Mouse (Mus musculus): Measurements from ENCODE around the gene Syne1. TPM values are rescaled to one million over a fixed set of nuclear protein-coding genes. Genes with fewer than 3 reads are reported as not detected.
"Not testable (repeated sequence)": the region's sequence is repeated elsewhere in the genome, so short reads cannot be mapped to it uniquely, and the experiment has no call there.

The Syne1 gene
- polyA plus RNA-seq, 1 experiment from 2014 or later = 17.5 TPM

GRCm38 (mm10) chr10:5512285-5512684 is 39.0 kb downstream of the Syne1 start:
- ATAC-seq (replicated peaks) = no peak
- no peaks in the 10 kb centered on the region for H3K4me1 ChIP-seq
- no peak overlapping the region for H3K4me3 ChIP-seq
- no peak overlapping the region for H3K9ac ChIP-seq
- no peak overlapping the region for H3K27ac ChIP-seq
- H3K27me3 ChIP-seq (replicated peaks) = no peaks in the 10 kb centered on the region
- no peaks in the 10 kb centered on the region for H3K9me3 ChIP-seq
- no peak overlapping the region for H3K4me2 ChIP-seq
- H3K36me3 ChIP-seq (replicated peaks) = no peaks in the 10 kb centered on the region

GRCm38 (mm10) chr10:5511403-5511802 is 39.9 kb downstream of the Syne1 start:
- no peak overlapping the region for H3K4me3 ChIP-seq

GRCm38 (mm10) chr10:5507478-5507877 is 43.8 kb downstream of the Syne1 start:
- H3K4me3 ChIP-seq = no peak overlapping the region
- no peaks in the 10 kb centered on the region for H3K27me3 ChIP-seq (replicated peaks)
- H3K27ac ChIP-seq = no peak overlapping the region
- no peaks in the 10 kb centered on the region for H3K36me3 ChIP-seq (replicated peaks)
- 72% methylated on average over 2 of the region's 2 CpGs for WGBS
- no peak overlapping the region for H3K4me2 ChIP-seq
- no peaks in the 10 kb centered on the region for H3K9me3 ChIP-seq
- no peak for ATAC-seq (replicated peaks)
- H3K4me1 ChIP-seq = no peaks in the 10 kb centered on the region
- no peak overlapping the region for H3K9ac ChIP-seq

More at GRCm38 (mm10) chr10:5511403-5511802, 39.9 kb downstream of the Syne1 start:
- Histone ChIP-seq H3K4me1 (no peaks in the 10 kb centered on the region), H3K27ac (no peak overlapping the region), H3K9me3 (no peaks in the 10 kb centered on the region), H3K4me2 (no peak overlapping the region), H3K9ac (no peak overlapping the region), H3K36me3 (replicated peaks) (no peaks in the 10 kb centered on the region), H3K27me3 (replicated peaks) (no peaks in the 10 kb centered on the region)
- no peak for ATAC-seq (replicated peaks)
- WGBS = 73% methylated on average over 3 of the region's 3 CpGs

- Histone ChIP-seq H3K9me3 (no peaks in the 10 kb centered on the region), H3K27ac (no peak overlapping the region), H3K4me1 (no peaks in the 10 kb centered on the region), H3K4me2 (no peak overlapping the region), H3K36me3 (replicated peaks) (no peaks in the 10 kb centered on the region), H3K4me3 (no peak overlapping the region), H3K27me3 (replicated peaks) (no peaks in the 10 kb centered on the region), H3K9ac (no peak overlapping the region)
- no peak for ATAC-seq (replicated peaks)
- WGBS = 70% methylated on average over 3 of the region's 3 CpGs
Measured at GRCm38 (mm10) chr10:5504761-5505160, 46.5 kb downstream of the Syne1 start.

- no peak overlapping the region for H3K9ac ChIP-seq
- no peak overlapping the region for H3K4me2 ChIP-seq
- H3K36me3 ChIP-seq (replicated peaks) = no peaks in the 10 kb centered on the region
- no peak overlapping the region for H3K4me3 ChIP-seq
- ATAC-seq (replicated peaks) = no peak
- H3K27me3 ChIP-seq (replicated peaks) = no peaks in the 10 kb centered on the region
- H3K9me3 ChIP-seq = no peaks in the 10 kb centered on the region
- no peak overlapping the region for H3K27ac ChIP-seq
- no peaks in the 10 kb centered on the region for H3K4me1 ChIP-seq
- WGBS = 90% methylated on average over 3 of the region's 3 CpGs
Measured at GRCm38 (mm10) chr10:5503909-5504308, 47.4 kb downstream of the Syne1 start.

- not testable (repeated sequence) for H3K4me3 ChIP-seq; H3K27me3 ChIP-seq (replicated peaks); H3K36me3 ChIP-seq (replicated peaks); H3K27ac ChIP-seq; H3K4me2 ChIP-seq; H3K4me1 ChIP-seq; H3K9ac ChIP-seq; H3K9me3 ChIP-seq; ATAC-seq (replicated peaks)
- 82% methylated on average over 6 of the region's 6 CpGs for WGBS
Measured at GRCm38 (mm10) chr10:5499684-5500369, 51.5 kb downstream of the Syne1 start.

GRCm38 (mm10) chr10:5497859-5498258 is 53.4 kb downstream of the Syne1 start:
- no peak overlapping the region for H3K27ac ChIP-seq
- no peaks in the 10 kb centered on the region for H3K4me1 ChIP-seq
- no peak overlapping the region for H3K4me3 ChIP-seq
- H3K9ac ChIP-seq = no peak overlapping the region
- no peaks in the 10 kb centered on the region for H3K27me3 ChIP-seq (replicated peaks)
- no peaks in the 10 kb centered on the region for H3K36me3 ChIP-seq (replicated peaks)
- WGBS = 89% methylated on average over 2 of the region's 2 CpGs
- no peaks in the 10 kb centered on the region for H3K9me3 ChIP-seq
- no peak overlapping the region for H3K4me2 ChIP-seq
- no peak for ATAC-seq (replicated peaks)

- H3K4me3 ChIP-seq = no peak overlapping the region
- WGBS = 87% methylated on average over 9 of the region's 9 CpGs
- H3K27me3 ChIP-seq (replicated peaks) = no peaks in the 10 kb centered on the region
Measured at GRCm38 (mm10) chr10:5491050-5491449, 60.2 kb downstream of the Syne1 start.

GRCm38 (mm10) chr10:5490029-5490428 is 61.3 kb downstream of the Syne1 start:
- no peaks in the 10 kb centered on the region for H3K36me3 ChIP-seq (replicated peaks)
- H3K4me2 ChIP-seq = no peak overlapping the region
- H3K9me3 ChIP-seq = no peaks in the 10 kb centered on the region
- H3K27ac ChIP-seq = no peak overlapping the region
- no peak overlapping the region for H3K9ac ChIP-seq
- no peaks in the 10 kb centered on the region for H3K27me3 ChIP-seq (replicated peaks)
- no peaks in the 10 kb centered on the region for H3K4me1 ChIP-seq
- no peak for ATAC-seq (replicated peaks)
- 65% methylated on average over 6 of the region's 6 CpGs for WGBS
- H3K4me3 ChIP-seq = no peak overlapping the region

More at GRCm38 (mm10) chr10:5491050-5491449, 60.2 kb downstream of the Syne1 start:
- Histone ChIP-seq H3K27ac (no peak overlapping the region), H3K9me3 (no peaks in the 10 kb centered on the region), H3K36me3 (replicated peaks) (no peaks in the 10 kb centered on the region), H3K9ac (no peak overlapping the region), H3K4me1 (no peaks in the 10 kb centered on the region), H3K4me2 (no peak overlapping the region)
- ATAC-seq (replicated peaks) = no peak

GRCm38 (mm10) chr10:5488097-5488496 is 63.2 kb downstream of the Syne1 start:
- Histone ChIP-seq H3K9ac (no peak overlapping the region), H3K4me3 (no peak overlapping the region), H3K9me3 (no peaks in the 10 kb centered on the region), H3K36me3 (replicated peaks) (no peaks in the 10 kb centered on the region), H3K27me3 (replicated peaks) (no peaks in the 10 kb centered on the region), H3K27ac (no peak overlapping the region), H3K4me2 (no peak overlapping the region), H3K4me1 (no peaks in the 10 kb centered on the region)
- 49% methylated on average over 5 of the region's 5 CpGs for WGBS
- ATAC-seq (replicated peaks) = no peak

GRCm38 (mm10) chr10:5480552-5481550 is 70.4 kb downstream of the Syne1 start:
- Histone ChIP-seq H3K36me3 (replicated peaks) (no peaks in the 10 kb centered on the region), H3K4me2 (no peak overlapping the region), H3K27ac (no peak overlapping the region), H3K9ac (no peak overlapping the region), H3K9me3 (no peaks in the 10 kb centered on the region), H3K4me1 (no peaks in the 10 kb centered on the region), H3K27me3 (replicated peaks) (no peaks in the 10 kb centered on the region), H3K4me3 (no peak overlapping the region)
- WGBS = 84% methylated on average over 9 of the region's 9 CpGs
- ATAC-seq (replicated peaks) = no peak

- Histone ChIP-seq H3K27ac (no peak overlapping the region), H3K9ac (no peak overlapping the region), H3K27me3 (replicated peaks) (no peaks in the 10 kb centered on the region), H3K36me3 (replicated peaks) (no peaks in the 10 kb centered on the region), H3K4me2 (no peak overlapping the region), H3K9me3 (no peaks in the 10 kb centered on the region), H3K4me1 (no peaks in the 10 kb centered on the region), H3K4me3 (no peak overlapping the region)
- ATAC-seq (replicated peaks) = no peak; the same call in 1 of the 2 replicates
- WGBS = 59% methylated on average over 6 of the region's 6 CpGs
Measured at GRCm38 (mm10) chr10:5480097-5480496, 71.2 kb downstream of the Syne1 start.

All from midbrain, embryonic 15.5 days (tissue).